Mouse (Mus musculus): ENCODE data around the gene Sox12.

- TF ChIP-seq POLR2A (IDR thresholded peaks at IDR 0.05; ENCODE audit: low read depth, low read length) (no peak), CTCF (IDR thresholded peaks at IDR 0.05; ENCODE audit: extremely low read depth, insufficient read depth, insufficient read length, insufficient replicate concordance) (peak; percentile 64; the same call in 1 of the 2 replicates)
These were observed 5.1 kb downstream of the Sox12 start for GRCm38 (mm10) chr2:152392786-152393185.
